Mouse (Mus musculus): ENCODE results near the gene Ccdc9b. TPM values are rescaled to one million over a fixed set of nuclear protein-coding genes. Genes with fewer than 3 reads are reported as not detected.

Gene Ccdc9b
- polyA plus RNA-seq (2012; rRNA removed; ENCODE audit: low replicate concordance): 3.9 and 8.1 TPM in 2 replicates

GRCm38 (mm10) chr2:118761906-118762783 is at the start of gene Ccdc9b:
TSS of gene Ccdc9b (minus strand) at chr2:118762661.

GRCm38 (mm10) chr2:118779504-118780480 is 17.3 kb upstream of the Ccdc9b start, which contains the start of gene Disp2:
TSS of gene Disp2 (plus strand) at chr2:118779719.

GRCm38 (mm10) chr2:118772158-118772874 is 9.9 kb upstream of the Ccdc9b start, which contains the start of gene Phgr1:
TSS of gene Phgr1 (plus strand) at chr2:118772769.

GRCm38 (mm10) chr2:118745232-118745884 is 17.1 kb downstream of the Ccdc9b start, which contains the start of gene Inafm2:
TSS of gene Inafm2 (plus strand) at chr2:118745758.

GRCm38 (mm10) chr2:118728337-118728736 is 34.1 kb downstream of the Ccdc9b start, which contains the start of gene Plcb2:
TSS of gene Plcb2 (minus strand) at chr2:118728438.

Other genes starting within 250 kb of the Ccdc9b start
- gene Bmf, start 213.0 kb downstream of the Ccdc9b start, polyA plus RNA-seq (2012; rRNA removed; ENCODE audit: low replicate concordance): 28.8 and 46.9 TPM in 2 replicates
- 1.8 and 2.6 TPM in 2 replicates for gene Bub1b, start 164.4 kb downstream of the Ccdc9b start, polyA plus RNA-seq (2012; rRNA removed; ENCODE audit: low replicate concordance)
- gene Pak6, start 99.4 kb downstream of the Ccdc9b start, polyA plus RNA-seq (2012; rRNA removed; ENCODE audit: low replicate concordance): 6.1 and 6.9 TPM in 2 replicates
- 0.10 and 0.16 TPM in 2 replicates for gene Ankrd63, start 58.7 kb downstream of the Ccdc9b start, polyA plus RNA-seq (2012; rRNA removed; ENCODE audit: low replicate concordance)
- 16.6 and 17.0 TPM in 2 replicates for gene Plcb2, start 34.2 kb downstream of the Ccdc9b start, polyA plus RNA-seq (2012; rRNA removed; ENCODE audit: low replicate concordance)
- 12.7 and 24.4 TPM in 2 replicates for gene Inafm2, start 16.9 kb downstream of the Ccdc9b start, polyA plus RNA-seq (2012; rRNA removed; ENCODE audit: low replicate concordance)
- 0.29 TPM in 1 of 2 replicates, not detected in the other for gene Phgr1, start 10.1 kb upstream of the Ccdc9b start, polyA plus RNA-seq (2012; rRNA removed; ENCODE audit: low replicate concordance)
- gene Disp2, start 17.1 kb upstream of the Ccdc9b start, polyA plus RNA-seq (2012; rRNA removed; ENCODE audit: low replicate concordance): 0.32 and 0.50 TPM in 2 replicates
- gene Knstrn, start 51.3 kb upstream of the Ccdc9b start, polyA plus RNA-seq (2012; rRNA removed; ENCODE audit: low replicate concordance): 1.2 and 1.4 TPM in 2 replicates
- gene Ivd, start 99.3 kb upstream of the Ccdc9b start, polyA plus RNA-seq (2012; rRNA removed; ENCODE audit: low replicate concordance): 107 and 129 TPM in 2 replicates
- gene Bahd1, start 137.7 kb upstream of the Ccdc9b start, polyA plus RNA-seq (2012; rRNA removed; ENCODE audit: low replicate concordance): 16.2 and 31.4 TPM in 2 replicates
- gene Chst14, start 163.8 kb upstream of the Ccdc9b start, polyA plus RNA-seq (2012; rRNA removed; ENCODE audit: low replicate concordance): 17.1 and 21.6 TPM in 2 replicates

All from mammary gland, adult 2 months (tissue).